Mouse (Mus musculus): ENCODE measurements around the gene Bst2.

- TF ChIP-seq POLR2A (IDR thresholded peaks at IDR 0.05; ENCODE audit: borderline replicate concordance, extremely low read depth, insufficient read depth, insufficient read length, poor library complexity, severe bottlenecking) = no peak
- no peak for TF ChIP-seq CTCF (IDR thresholded peaks at IDR 0.05; ENCODE audit: borderline replicate concordance, extremely low read depth, insufficient read depth, insufficient read length)
These were observed 38.2 kb downstream of the Bst2 start for GRCm38 (mm10) chr8:71498816-71499690.

All from brain, embryonic 14.5 days (tissue).